Mouse (Mus musculus): ENCODE data around the gene Enox1. TPM values are rescaled to one million over a fixed set of nuclear protein-coding genes. Genes with fewer than 3 reads are reported as not detected.

The Enox1 gene
- polyA plus RNA-seq, 1 experiment: 3.1 TPM

GRCm38 (mm10) chr14:77168161-77168560, 11.6 kb downstream of the Enox1 start:
- Histone ChIP-seq H3K79me2 (ENCODE audit: control insufficient read depth, insufficient read depth) (no peaks in the 10 kb centered on the region), H3K27me3 (ENCODE audit: control insufficient read depth, insufficient read depth, insufficient read length) (no peaks in the 10 kb centered on the region), H3K36me3 (ENCODE audit: control insufficient read depth, insufficient read depth) (no peaks in the 10 kb centered on the region), H3ac (ENCODE audit: control insufficient read depth, insufficient read length) (no peak overlapping the region), H3K4me3 (no peak overlapping the region), H3K4me2 (ENCODE audit: low read depth) (no peak overlapping the region)
- TF ChIP-seq CEBPB (IDR thresholded peaks at IDR 0.05; ENCODE audit: insufficient read depth, poor library complexity, severe bottlenecking) (no peak), POLR2AphosphoS2 (IDR thresholded peaks at IDR 0.05; ENCODE audit: insufficient read length, low read depth) (no peak), SRF (IDR thresholded peaks at IDR 0.05; ENCODE audit: control insufficient read depth, insufficient read length, low read depth) (no peak), POLR2A (IDR thresholded peaks at IDR 0.05; ENCODE audit: insufficient read length, low read depth) (no peak), REST (IDR thresholded peaks at IDR 0.05; ENCODE audit: insufficient read depth, insufficient read length) (no peak), MYOD1 (IDR thresholded peaks at IDR 0.05; ENCODE audit: control insufficient read depth in 1 of 3, insufficient read length in 2 of 3, low read depth in 2 of 3) (no peak), TCF12 (IDR thresholded peaks at IDR 0.05; ENCODE audit: insufficient read depth, poor library complexity, severe bottlenecking) (no peak), TCF3 (IDR thresholded peaks at IDR 0.05; ENCODE audit: insufficient read length, low read depth) (no peak), MAX (IDR thresholded peaks at IDR 0.05; ENCODE audit: low read depth) (no peak), MYOG (IDR thresholded peaks at IDR 0.05; ENCODE audit: control insufficient read depth in 1 of 3, insufficient read depth in 1 of 3, insufficient read length in 2 of 3, low read depth in 2 of 3) (no peak), E2F4 (IDR thresholded peaks at IDR 0.05; ENCODE audit: insufficient read depth) (no peak), USF1 (IDR thresholded peaks at IDR 0.05; ENCODE audit: low read depth) (no peak)

GRCm38 (mm10) chr14:77174491-77174890, 17.9 kb downstream of the Enox1 start:
- no peak for TF ChIP-seq USF1 (IDR thresholded peaks at IDR 0.05; ENCODE audit: low read depth)
- TF ChIP-seq POLR2A (IDR thresholded peaks at IDR 0.05; ENCODE audit: insufficient read length, low read depth): no peak
- peak in 2 of 3 experiments; percentile 71 to 73 for TF ChIP-seq MYOD1 (IDR thresholded peaks at IDR 0.05; ENCODE audit: control insufficient read depth in 1 of 3, insufficient read length in 2 of 3, low read depth in 2 of 3)
- TF ChIP-seq MYOG (IDR thresholded peaks at IDR 0.05; ENCODE audit: control insufficient read depth in 1 of 3, insufficient read depth in 1 of 3, insufficient read length in 2 of 3, low read depth in 2 of 3): peak in 2 of 3 experiments; percentile 80 to 96
- no peak for TF ChIP-seq REST (IDR thresholded peaks at IDR 0.05; ENCODE audit: insufficient read depth, insufficient read length)
- Histone ChIP-seq H3K27me3 (ENCODE audit: control insufficient read depth, insufficient read depth, insufficient read length) (no peaks in the 10 kb centered on the region), H3K79me2 (ENCODE audit: control insufficient read depth, insufficient read depth) (no peaks in the 10 kb centered on the region), H3K36me3 (ENCODE audit: control insufficient read depth, insufficient read depth) (no peaks in the 10 kb centered on the region), H3ac (ENCODE audit: control insufficient read depth, insufficient read length) (no peak overlapping the region), H3K4me2 (ENCODE audit: low read depth) (peak overlapping the region; percentile 30), H3K4me3 (no peak overlapping the region)

GRCm38 (mm10) chr14:77174931-77175330, 18.4 kb downstream of the Enox1 start:
- no peak for TF ChIP-seq POLR2A (IDR thresholded peaks at IDR 0.05; ENCODE audit: insufficient read length, low read depth)
- no peak for TF ChIP-seq MAX (IDR thresholded peaks at IDR 0.05; ENCODE audit: low read depth)
- TF ChIP-seq CEBPB (IDR thresholded peaks at IDR 0.05; ENCODE audit: insufficient read depth, poor library complexity, severe bottlenecking): no peak
- TF ChIP-seq TCF3 (IDR thresholded peaks at IDR 0.05; ENCODE audit: insufficient read length, low read depth): no peak
- TF ChIP-seq MYOD1 (IDR thresholded peaks at IDR 0.05; ENCODE audit: control insufficient read depth in 1 of 3, insufficient read length in 2 of 3, low read depth in 2 of 3): no peak
- no peak for TF ChIP-seq REST (IDR thresholded peaks at IDR 0.05; ENCODE audit: insufficient read depth, insufficient read length)
- TF ChIP-seq POLR2AphosphoS2 (IDR thresholded peaks at IDR 0.05; ENCODE audit: insufficient read length, low read depth): no peak
- no peak for TF ChIP-seq MYOG (IDR thresholded peaks at IDR 0.05; ENCODE audit: control insufficient read depth in 1 of 3, insufficient read depth in 1 of 3, insufficient read length in 2 of 3, low read depth in 2 of 3)
- TF ChIP-seq TCF12 (IDR thresholded peaks at IDR 0.05; ENCODE audit: insufficient read depth, poor library complexity, severe bottlenecking): no peak
- no peak for TF ChIP-seq E2F4 (IDR thresholded peaks at IDR 0.05; ENCODE audit: insufficient read depth)
- no peak for TF ChIP-seq USF1 (IDR thresholded peaks at IDR 0.05; ENCODE audit: low read depth)
- TF ChIP-seq SRF (IDR thresholded peaks at IDR 0.05; ENCODE audit: control insufficient read depth, insufficient read length, low read depth): no peak
- Histone ChIP-seq H3K27me3 (ENCODE audit: control insufficient read depth, insufficient read depth, insufficient read length) (no peaks in the 10 kb centered on the region), H3K36me3 (ENCODE audit: control insufficient read depth, insufficient read depth) (no peaks in the 10 kb centered on the region), H3K4me2 (ENCODE audit: low read depth) (peak overlapping the region; percentile 30), H3ac (ENCODE audit: control insufficient read depth, insufficient read length) (no peak overlapping the region), H3K79me2 (ENCODE audit: control insufficient read depth, insufficient read depth) (no peaks in the 10 kb centered on the region), H3K4me3 (no peak overlapping the region)

- Histone ChIP-seq H3K4me3 (no peak overlapping the region), H3K4me2 (ENCODE audit: low read depth) (peak overlapping the region; percentile 19), H3K79me2 (ENCODE audit: control insufficient read depth, insufficient read depth) (no peaks in the 10 kb centered on the region)
Observed at GRCm38 (mm10) chr14:77180241-77180640, 23.7 kb downstream of the Enox1 start.

More at GRCm38 (mm10) chr14:77180241-77180640, 23.7 kb downstream of the Enox1 start:
- no peaks in the 10 kb centered on the region for H3K36me3 ChIP-seq (ENCODE audit: control insufficient read depth, insufficient read depth)
- no peaks in the 10 kb centered on the region for H3K27me3 ChIP-seq (ENCODE audit: control insufficient read depth, insufficient read depth, insufficient read length)
- TF ChIP-seq E2F4 (IDR thresholded peaks at IDR 0.05; ENCODE audit: insufficient read depth): no peak
- TF ChIP-seq SRF (IDR thresholded peaks at IDR 0.05; ENCODE audit: control insufficient read depth, insufficient read length, low read depth): no peak
- no peak for TF ChIP-seq MYOD1 (IDR thresholded peaks at IDR 0.05; ENCODE audit: control insufficient read depth in 1 of 3, insufficient read length in 2 of 3, low read depth in 2 of 3)
- no peak for TF ChIP-seq MYOG (IDR thresholded peaks at IDR 0.05; ENCODE audit: control insufficient read depth in 1 of 3, insufficient read depth in 1 of 3, insufficient read length in 2 of 3, low read depth in 2 of 3)
- TF ChIP-seq CEBPB (IDR thresholded peaks at IDR 0.05; ENCODE audit: insufficient read depth, poor library complexity, severe bottlenecking): no peak
- TF ChIP-seq REST (IDR thresholded peaks at IDR 0.05; ENCODE audit: insufficient read depth, insufficient read length): no peak
- TF ChIP-seq POLR2A (IDR thresholded peaks at IDR 0.05; ENCODE audit: insufficient read length, low read depth): no peak
- no peak for TF ChIP-seq POLR2AphosphoS2 (IDR thresholded peaks at IDR 0.05; ENCODE audit: insufficient read length, low read depth)
- no peak for TF ChIP-seq TCF3 (IDR thresholded peaks at IDR 0.05; ENCODE audit: insufficient read length, low read depth)
- TF ChIP-seq USF1 (IDR thresholded peaks at IDR 0.05; ENCODE audit: low read depth): no peak
- no peak for TF ChIP-seq MAX (IDR thresholded peaks at IDR 0.05; ENCODE audit: low read depth)
- no peak for TF ChIP-seq TCF12 (IDR thresholded peaks at IDR 0.05; ENCODE audit: insufficient read depth, poor library complexity, severe bottlenecking)
- H3ac ChIP-seq (ENCODE audit: control insufficient read depth, insufficient read length): no peak overlapping the region

Data from myocyte (in vitro differentiated cells).